26 mouse cellular contexts compared by ENCODE assay signal in the genomic region with DNA sequence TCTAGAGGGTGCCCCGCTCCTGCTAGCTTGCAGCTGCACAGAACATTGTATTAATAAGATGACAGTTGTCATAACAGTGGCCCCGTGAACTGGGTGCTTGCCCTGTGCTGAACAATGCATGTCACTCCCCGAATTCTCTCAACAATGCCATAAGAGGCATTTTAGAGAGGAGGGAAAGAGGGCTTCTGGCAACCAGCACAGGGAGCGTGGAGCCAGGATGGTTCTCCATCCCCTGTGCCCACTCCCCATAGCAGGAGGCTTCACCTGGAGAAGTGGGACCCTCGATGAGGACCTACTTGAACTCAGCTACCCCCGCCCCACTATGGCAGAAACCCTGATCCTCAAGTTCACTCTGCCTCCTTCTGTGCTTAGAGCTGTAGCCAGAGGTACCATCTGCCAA.
"Had no signal": no experiment of that assay in that cellular context is flagged by ENCODE, and none has a peak within 500 bp of the region (broad histone marks: within the 10 kb centered on the region; RNA-seq: fewer than 3 reads in every experiment).

No protein-coding gene starts in this region.

- H3K9ac ChIP-seq: embryonic facial prominence, embryonic 12.5 days; embryonic facial prominence, embryonic 13.5 days; embryonic facial prominence, embryonic 15.5 days; forebrain, embryonic 12.5 days; forebrain, embryonic 13.5 days; forebrain, embryonic 15.5 days had no signal

- H3K4me2 ChIP-seq: embryonic facial prominence, embryonic 12.5 days; embryonic facial prominence, embryonic 13.5 days; embryonic facial prominence, embryonic 15.5 days; forebrain, embryonic 12.5 days; forebrain, embryonic 13.5 days; forebrain, embryonic 15.5 days had no signal

- H3K27me3 ChIP-seq: embryonic facial prominence, embryonic 12.5 days; embryonic facial prominence, embryonic 15.5 days; forebrain, embryonic 13.5 days; forebrain, embryonic 15.5 days had no signal

- H3K4me3 ChIP-seq: embryonic facial prominence, embryonic 10.5 days; embryonic facial prominence, embryonic 12.5 days; embryonic facial prominence, embryonic 13.5 days; embryonic facial prominence, embryonic 15.5 days; erythroblast, embryonic 14.5 days; forebrain, embryonic 10.5 days; forebrain, embryonic 12.5 days; forebrain, embryonic 13.5 days; forebrain, embryonic 15.5 days; gastrocnemius, adult 2 months; heart, adult 2 months had no signal

- H3K36me3 ChIP-seq: embryonic facial prominence, embryonic 10.5 days; embryonic facial prominence, embryonic 12.5 days; embryonic facial prominence, embryonic 13.5 days; embryonic facial prominence, embryonic 15.5 days; forebrain, embryonic 10.5 days; forebrain, embryonic 12.5 days; forebrain, embryonic 15.5 days had no signal

- H3K9me3 ChIP-seq: embryonic facial prominence, embryonic 10.5 days; embryonic facial prominence, embryonic 12.5 days; embryonic facial prominence, embryonic 13.5 days; embryonic facial prominence, embryonic 15.5 days; forebrain, embryonic 10.5 days; forebrain, embryonic 12.5 days; forebrain, embryonic 13.5 days; forebrain, embryonic 15.5 days had no signal

- DNase-seq: cerebellum, adult 18-20 months; cerebellum, adult 2 months; cerebellum, adult 8-10 months; cerebellum, adult 9-10 months; cerebellum, adult 9-11 months; cerebellum, postnatal 10 days; cerebellum, postnatal 25 days; cerebellum, postnatal 36 days; embryo, embryonic 11 days; gastrocnemius, adult 2 months; gastrocnemius, postnatal 10 days; gastrocnemius, postnatal 14 days; gastrocnemius, postnatal 25 days; gastrocnemius, postnatal 36 days; heart, adult 18-20 months; heart, adult 2 months had no signal

- H3K27ac ChIP-seq: embryonic facial prominence, embryonic 15.5 days; forebrain, embryonic 12.5 days; forebrain, embryonic 13.5 days; forebrain, embryonic 15.5 days; gastrocnemius, adult 2 months; heart, adult 2 months had no signal

- ATAC-seq: forebrain, embryonic 13.5 days; forebrain, embryonic 15.5 days; forebrain, embryonic 16.5 days had no signal
